Mouse (Mus musculus): ENCODE results near the gene Ephb2. TPM values are rescaled to one million over a fixed set of nuclear protein-coding genes. Genes with fewer than 3 reads are reported as not detected.

Ephb2 gene
- total RNA-seq, 1 experiment from 2014 or later, result not detected

DNA sequence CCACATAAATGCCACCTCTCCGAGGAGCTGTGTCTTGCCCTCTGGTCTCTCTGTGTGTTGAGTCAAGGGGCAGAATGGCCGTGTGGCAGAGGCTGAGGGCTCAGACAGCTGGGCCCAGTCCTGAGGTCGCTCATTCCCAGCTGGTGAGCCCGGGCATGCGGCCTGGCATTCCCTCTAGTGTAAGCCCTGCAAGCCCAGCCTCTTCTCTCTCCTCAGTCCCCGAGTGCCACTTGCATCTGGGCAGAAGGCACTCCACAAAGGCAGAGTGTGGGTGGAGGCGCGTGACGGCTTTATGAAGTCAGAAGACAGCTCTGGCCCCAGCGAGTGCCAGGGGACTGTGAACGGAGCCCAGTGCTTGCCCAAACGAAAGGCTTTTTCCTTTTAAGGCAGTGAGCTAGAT is 145.8 kb downstream of the Ephb2 start:
- no peak for ATAC-seq (ENCODE audit: extremely low read depth, insufficient number of reproducible peaks, low FRiP score, poor library complexity, severe bottlenecking)

DNA sequence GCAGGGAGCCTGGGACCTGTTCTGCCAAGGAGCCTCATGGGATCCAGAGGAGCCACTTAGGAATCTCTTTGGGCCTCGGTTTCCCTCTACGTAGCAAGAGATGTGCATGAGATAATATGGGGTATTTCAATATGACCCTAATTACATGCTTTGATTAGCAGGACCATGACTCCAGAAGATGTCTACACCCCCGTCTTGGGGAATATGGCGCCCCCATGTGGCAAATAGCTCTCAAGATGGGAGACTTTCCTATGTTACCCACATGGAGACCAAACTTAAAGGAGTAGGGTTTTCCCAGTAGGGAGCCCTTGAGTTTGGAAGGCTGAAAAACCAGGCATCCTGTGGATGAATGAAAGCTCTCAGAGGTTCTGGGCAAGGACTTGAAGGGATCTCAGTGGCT is 147.7 kb downstream of the Ephb2 start:
- no peak for ATAC-seq (ENCODE audit: extremely low read depth, insufficient number of reproducible peaks, low FRiP score, poor library complexity, severe bottlenecking)

DNA sequence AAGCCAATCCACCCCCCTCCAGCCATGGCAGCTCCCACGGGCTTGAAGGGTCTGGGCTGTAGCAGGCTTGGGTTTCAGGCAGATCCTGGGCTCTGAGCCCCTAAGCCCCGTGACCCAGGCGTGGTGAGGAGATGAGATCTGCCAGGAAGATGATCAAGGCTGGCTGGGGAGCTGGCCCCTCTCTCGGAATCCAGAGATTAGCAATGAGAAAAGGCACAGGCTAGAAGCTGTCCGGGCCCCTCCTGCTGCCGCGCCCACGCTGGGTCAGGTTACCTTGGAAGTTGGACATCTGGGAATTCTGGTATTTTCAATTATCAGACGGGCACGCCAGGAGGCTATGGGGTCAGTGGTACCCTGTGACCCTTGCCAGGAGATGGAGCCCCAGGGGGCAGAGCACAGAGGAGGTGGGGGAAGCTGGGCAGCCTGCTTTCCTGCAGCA is 150.3 kb downstream of the Ephb2 start:
- no peak for ATAC-seq (ENCODE audit: extremely low read depth, insufficient number of reproducible peaks, low FRiP score, poor library complexity, severe bottlenecking)

DNA sequence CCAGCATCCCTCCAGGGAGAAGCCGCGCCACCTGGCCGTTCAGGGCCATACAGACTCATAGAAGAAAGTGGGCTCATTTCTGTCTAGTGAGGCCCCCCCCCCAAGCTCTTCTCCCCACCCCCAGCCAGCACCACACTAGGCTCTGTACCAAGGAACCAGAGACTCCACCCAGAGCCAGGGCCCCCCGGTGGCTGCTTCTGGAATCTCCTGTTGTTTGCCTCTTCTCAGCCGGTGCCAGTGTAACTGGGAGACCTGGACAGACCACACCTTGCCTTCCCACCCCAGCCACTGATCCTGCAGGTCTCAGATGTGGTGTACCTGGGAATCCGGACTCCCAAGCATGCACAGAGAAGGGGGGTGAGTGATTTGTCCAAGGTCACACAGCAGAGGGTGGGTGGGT is 151.3 kb downstream of the Ephb2 start:
- no peak for ATAC-seq (ENCODE audit: extremely low read depth, insufficient number of reproducible peaks, low FRiP score, poor library complexity, severe bottlenecking)

DNA sequence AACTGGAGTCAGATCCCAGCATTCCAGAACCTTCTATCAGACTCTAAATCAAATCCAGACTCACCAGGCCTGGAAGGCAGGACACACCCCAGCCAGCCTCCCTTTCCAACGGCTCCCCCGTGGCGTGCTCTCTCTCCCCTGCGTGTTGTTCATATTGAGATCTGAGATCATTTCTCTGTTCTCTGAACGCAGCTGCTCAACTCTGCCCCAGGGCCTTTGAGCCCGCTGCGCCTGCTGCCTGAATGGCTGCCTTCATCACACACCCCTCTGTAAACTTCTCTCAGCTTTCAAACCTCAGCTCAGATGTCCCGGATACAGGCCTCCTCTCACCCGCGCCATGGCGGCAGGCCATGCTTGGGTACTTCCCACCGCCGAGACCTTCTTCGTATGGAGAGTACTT is 155.1 kb downstream of the Ephb2 start:
- no peak for ATAC-seq (ENCODE audit: extremely low read depth, insufficient number of reproducible peaks, low FRiP score, poor library complexity, severe bottlenecking)

DNA sequence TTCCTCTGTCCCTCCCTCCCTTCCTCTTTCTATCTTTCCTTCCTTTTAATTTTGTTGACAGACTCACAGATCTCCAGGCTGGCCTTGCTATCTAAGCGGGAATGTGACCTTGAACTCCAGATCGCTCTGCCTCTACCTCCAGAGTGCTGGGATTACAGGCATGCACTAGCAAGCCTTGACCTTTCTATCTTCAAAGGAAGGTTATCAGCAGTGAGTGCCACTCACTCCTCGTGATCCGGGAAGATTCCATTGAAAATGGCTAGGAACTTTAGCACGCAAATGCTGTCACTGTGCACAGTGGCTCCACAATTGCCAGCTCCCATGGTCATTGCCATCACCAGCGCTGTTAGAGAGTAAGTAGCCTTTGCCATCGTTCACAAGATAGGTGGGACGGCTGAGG is 156.6 kb downstream of the Ephb2 start:
- no peak for ATAC-seq (ENCODE audit: extremely low read depth, insufficient number of reproducible peaks, low FRiP score, poor library complexity, severe bottlenecking)

DNA sequence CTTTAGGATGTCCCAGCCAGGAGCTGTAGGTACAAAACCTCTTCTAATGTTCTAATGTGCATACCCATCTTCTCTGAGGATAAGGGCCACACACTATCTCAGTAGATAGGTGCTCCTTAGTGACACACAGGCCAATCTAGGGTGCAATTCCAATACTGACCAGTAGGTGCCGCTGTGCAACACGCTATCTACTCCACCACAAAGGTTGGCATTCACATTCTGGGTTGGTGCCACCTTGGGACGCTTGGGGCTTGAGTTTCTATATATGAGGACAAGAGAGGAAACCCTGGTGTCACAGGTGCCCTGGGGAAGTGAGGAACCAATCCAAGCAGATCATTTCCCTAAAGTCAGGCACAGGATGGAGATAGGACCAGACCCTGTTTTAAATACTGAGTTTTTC is 157.3 kb downstream of the Ephb2 start:
- 0 out of 2 replicates have a peak, but pooled peaks have one; percentile 32 for ATAC-seq (ENCODE audit: extremely low read depth, insufficient number of reproducible peaks, low FRiP score, poor library complexity, severe bottlenecking)

DNA sequence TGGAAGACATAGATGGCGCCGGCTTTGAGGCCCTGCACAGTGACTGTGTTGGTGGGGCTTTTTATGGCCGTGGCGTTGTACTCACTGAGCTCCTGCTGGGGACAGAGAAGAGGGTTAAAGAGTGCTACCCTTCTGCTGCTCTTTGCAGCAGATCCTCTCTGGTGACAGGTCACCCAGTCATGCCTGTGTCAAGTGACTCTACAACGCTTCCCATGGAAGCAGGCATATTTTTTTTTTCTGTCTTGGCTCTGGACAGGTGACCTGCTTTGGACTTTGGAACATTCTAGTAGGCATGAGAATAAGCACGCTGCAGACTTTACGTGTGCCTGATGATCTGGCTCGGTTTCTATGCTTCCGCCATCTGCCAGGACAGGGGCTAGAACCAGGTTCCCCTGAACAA is 160.3 kb downstream of the Ephb2 start:
- no peak for ATAC-seq (ENCODE audit: extremely low read depth, insufficient number of reproducible peaks, low FRiP score, poor library complexity, severe bottlenecking)

DNA sequence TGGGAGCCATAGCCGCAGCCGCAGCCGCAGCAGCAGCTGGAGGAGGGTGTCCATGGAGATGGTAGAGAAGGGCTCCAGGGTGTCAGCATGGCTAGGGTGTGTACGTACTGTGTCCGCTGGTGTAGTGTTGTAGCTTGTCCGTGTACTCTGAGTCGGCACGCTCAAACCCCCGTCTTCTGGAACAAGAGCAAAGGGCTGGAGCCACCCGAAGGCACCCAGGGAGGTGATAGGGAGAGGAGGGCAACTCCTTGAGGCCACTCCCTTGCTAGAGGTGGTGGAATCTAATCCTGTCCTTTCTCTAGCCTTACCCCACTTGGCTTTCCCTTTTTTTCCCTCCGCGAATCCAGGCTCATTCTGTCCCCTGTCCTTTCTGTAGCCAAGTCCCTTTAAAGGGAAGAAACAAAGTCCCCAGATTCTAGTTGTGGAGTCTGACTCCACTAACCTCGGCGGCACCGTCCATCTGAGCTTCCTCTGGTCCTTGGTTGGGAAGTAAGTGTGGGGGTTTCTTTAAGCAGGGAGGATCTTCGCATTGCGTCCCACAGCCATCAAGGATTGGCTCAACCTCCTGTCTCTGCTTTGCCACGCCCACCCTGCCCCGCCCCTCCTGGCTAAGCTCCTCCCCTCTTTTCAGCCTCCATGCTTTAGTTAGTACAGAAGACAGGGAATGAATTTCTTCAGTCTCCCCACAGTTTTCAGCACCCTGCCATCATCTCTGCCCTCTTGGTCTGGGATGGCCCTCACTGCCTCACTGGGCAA is 163.3 kb downstream of the Ephb2 start:
- ATAC-seq (ENCODE audit: extremely low read depth, insufficient number of reproducible peaks, low FRiP score, poor library complexity, severe bottlenecking), result no peak

DNA sequence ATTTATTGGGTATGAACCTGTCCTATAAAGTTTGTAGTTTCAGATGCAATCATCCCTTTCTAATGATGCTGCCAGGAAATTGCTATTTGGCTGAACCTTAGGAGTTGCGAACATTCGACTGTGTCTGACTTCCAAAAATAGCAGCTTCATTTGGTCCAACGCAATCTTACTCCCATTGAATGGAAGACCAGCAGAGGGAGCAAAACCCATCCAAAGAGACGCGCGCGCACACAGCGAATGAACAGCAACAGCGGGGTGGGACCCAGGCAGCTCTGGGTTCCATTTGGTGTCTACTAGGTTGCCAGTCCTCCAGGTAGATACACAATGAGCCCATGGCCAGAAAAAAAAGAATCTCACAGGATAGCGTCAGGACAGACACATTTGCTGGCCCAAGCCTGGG is 168.0 kb downstream of the Ephb2 start:
- no peak for ATAC-seq (ENCODE audit: extremely low read depth, insufficient number of reproducible peaks, low FRiP score, poor library complexity, severe bottlenecking)

DNA sequence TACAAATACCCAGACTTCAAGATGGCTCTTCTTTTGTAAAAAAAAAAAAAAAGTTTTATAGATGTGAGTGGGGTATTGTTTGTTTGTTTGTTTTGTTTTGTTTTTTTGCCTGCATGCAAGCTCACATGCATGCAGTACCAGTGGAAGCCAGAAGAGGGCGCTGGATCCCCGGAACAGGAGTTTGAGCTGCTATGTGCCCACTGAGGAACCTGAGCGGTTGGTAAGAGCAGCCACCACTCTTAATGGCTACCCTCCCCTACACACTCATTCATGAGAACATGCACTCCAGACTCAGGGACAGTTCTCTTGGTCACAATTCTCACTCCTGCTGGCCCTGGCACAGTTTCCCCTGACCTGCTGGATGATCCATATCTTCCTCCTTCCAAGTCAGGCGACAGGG is 169.8 kb downstream of the Ephb2 start:
- no peak for ATAC-seq (ENCODE audit: extremely low read depth, insufficient number of reproducible peaks, low FRiP score, poor library complexity, severe bottlenecking)

DNA sequence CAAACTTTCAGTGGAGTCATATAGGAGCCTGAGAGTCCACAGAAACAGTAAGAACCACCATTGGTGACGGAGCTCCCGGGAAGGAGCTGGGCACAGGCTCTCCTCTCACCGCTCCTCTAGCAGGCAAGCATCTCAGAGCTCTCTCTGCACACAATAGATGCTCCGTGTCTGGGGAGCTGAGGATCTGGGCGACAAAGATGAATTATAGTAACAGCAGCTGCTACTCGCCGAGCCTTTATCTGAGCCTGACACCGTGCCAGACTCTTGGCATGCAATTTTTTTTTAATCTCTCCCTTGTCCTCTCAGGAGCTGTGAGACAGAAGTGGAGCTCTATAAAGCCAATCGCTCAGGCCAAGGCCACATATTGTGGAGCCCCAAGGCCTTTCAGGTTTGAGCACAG is 170.7 kb downstream of the Ephb2 start:
- ATAC-seq (ENCODE audit: extremely low read depth, insufficient number of reproducible peaks, low FRiP score, poor library complexity, severe bottlenecking), result no peak

DNA sequence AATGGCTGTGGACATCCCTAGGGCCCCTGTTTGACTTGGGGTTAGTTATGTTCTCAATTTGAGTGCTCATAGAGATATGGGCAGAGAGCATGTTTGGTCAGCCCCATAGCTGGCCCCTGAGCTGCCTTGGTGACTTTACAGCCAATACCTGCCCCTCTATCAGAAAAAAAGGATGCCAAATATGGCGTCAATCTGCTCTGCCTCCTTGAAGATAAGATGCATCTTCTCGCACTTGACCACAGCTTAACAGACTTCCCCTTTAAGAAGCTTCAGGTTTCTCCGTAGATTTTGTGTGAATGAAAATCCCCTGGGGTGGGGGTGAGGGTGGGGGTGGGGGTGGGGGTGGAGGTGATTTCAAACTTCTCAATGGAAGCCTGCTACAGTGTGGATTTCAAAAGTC is 177.9 kb downstream of the Ephb2 start:
- ATAC-seq (ENCODE audit: extremely low read depth, insufficient number of reproducible peaks, low FRiP score, poor library complexity, severe bottlenecking), result no peak

DNA sequence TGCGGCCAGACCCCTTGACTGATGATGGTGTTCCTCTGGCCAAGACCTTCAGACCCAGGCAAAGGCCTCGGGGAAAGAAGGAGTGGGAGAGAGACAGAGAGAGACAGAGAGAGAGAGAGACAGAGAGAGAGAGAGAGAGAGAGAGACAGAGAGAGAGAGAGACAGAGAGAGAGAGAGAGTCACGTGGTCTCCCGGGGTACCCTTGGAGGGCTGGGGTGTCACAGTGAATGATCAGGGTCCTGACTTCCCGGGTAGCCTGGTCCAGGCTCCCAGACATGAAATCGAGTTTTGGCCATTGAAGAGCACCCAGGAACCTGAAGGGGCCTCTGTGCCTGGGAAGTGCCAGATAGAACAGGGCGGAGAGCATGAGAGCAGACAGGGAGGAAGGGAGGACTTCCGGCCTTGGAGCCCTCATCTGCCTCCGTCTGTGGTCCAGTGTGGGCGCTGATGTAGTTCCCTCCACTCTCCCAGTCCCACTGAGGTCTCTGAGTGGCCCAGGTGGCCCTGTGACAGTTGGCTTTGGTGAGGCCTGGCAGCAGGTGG is 182.0 kb downstream of the Ephb2 start:
- ATAC-seq (ENCODE audit: extremely low read depth, insufficient number of reproducible peaks, low FRiP score, poor library complexity, severe bottlenecking), result no peak

DNA sequence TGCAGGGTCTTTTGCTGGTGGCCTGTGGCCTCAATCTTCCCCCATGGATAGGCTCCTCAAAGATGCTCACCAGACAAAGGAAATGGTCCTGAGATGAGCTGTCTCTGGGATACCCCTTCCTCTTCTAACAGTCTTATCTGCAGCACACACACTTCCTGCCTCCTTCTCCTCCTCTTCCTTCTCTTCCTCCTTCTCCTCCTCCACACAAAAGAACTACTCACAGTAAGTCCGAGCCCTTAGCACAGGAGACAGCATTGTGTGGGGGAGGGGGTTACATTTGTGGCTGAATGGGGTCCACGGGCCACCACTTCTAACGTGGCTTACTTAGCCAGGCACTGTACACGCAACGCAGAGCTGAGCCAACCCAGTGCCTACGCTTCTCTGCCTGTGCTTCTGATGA is 182.8 kb downstream of the Ephb2 start:
- no peak for ATAC-seq (ENCODE audit: extremely low read depth, insufficient number of reproducible peaks, low FRiP score, poor library complexity, severe bottlenecking)

DNA sequence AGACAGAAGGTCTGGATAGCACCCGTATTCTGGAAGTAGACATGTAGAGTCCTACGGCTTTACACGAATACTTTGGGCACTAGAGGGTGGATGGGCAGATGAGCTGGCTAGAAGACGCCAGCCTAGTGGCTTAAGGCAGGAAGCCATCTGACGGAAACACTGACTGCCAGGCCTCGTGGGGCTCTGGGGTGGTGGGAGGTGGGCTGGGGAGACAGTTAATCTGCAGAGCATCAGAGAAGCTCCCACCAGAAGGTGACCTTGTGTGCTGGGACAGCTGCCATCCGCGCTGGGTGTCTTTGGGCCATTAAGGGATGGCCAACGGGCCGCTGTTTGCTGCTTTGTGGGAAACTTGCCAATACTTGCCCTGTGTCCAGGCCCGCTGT is 183.3 kb downstream of the Ephb2 start:
- no peak for ATAC-seq (ENCODE audit: extremely low read depth, insufficient number of reproducible peaks, low FRiP score, poor library complexity, severe bottlenecking)

DNA sequence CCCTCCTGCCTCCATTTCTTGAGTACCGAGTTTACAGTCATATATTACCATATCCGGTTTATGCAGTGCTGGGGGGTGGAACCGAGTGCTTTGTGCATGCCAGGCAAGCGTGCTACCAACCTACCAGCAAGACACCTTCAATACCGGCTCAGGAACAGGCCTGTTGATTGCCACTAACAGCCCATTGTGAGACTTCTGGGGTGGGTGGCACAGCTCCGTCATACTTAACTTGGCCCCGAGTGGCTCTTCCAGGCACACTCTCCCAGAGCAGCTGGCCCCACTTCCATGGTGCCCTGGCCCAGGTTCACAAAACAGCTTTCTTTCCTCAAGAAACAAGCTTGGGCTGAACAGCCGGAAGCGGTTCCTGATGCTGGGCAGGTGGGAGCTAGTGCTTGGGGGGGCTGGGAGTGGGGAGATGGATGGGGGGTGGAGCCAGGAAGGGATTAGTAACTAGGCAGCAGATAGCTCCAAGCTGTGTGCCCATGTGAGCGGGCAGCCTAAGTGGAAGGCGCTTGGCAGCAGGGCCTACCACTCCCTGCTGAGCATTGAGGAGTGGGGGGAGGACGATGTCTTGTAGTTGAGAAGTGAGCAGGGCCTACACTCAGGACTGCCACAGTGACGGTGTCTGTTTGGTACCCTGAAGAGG is 183.8 kb downstream of the Ephb2 start:
- ATAC-seq (ENCODE audit: extremely low read depth, insufficient number of reproducible peaks, low FRiP score, poor library complexity, severe bottlenecking), result no peak

DNA sequence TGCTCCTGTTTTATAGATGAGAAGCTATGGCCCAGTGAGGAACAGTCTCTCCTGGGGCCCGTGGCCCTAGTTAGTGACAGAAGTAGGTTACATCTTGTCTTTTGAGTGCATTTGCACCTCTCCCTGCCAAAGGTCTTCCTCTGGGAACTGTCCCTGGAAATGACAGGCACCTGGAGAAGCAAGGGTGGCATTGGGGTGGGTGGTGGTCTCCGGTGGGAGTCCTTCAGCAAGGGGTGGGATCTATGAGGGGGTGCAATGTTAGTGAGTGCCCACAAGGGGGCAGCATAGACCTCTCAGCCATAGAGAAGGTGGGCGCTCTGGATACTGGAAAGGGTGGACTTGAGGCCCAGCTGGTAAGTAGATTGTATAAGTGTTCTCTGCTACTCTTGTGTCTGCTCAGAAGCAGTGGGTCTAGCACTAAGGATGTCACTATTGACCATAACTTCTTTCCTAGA is 184.4 kb downstream of the Ephb2 start:
- ATAC-seq (ENCODE audit: extremely low read depth, insufficient number of reproducible peaks, low FRiP score, poor library complexity, severe bottlenecking), result no peak; the same call in 1 of the 2 replicates

DNA sequence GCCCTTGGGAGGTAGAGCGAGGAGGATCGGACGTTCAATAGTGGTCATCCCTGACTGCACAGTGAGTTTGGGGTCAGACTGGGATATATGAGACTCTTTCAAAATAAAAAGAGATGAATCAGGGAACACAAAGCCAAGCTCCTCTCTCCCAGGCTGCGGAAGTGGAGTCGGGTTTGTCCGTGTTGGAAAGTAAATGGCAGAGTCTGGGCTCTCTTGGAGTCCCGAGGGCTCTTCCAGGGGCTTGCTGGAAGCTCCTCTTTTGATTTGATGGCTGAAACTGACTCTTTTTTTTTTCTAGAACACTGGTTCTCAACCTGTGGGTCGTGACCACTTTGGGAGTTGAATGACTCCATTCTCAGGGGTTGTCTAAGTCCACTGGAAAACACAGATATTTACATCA is 185.5 kb downstream of the Ephb2 start:
- ATAC-seq (ENCODE audit: extremely low read depth, insufficient number of reproducible peaks, low FRiP score, poor library complexity, severe bottlenecking), result no peak

DNA sequence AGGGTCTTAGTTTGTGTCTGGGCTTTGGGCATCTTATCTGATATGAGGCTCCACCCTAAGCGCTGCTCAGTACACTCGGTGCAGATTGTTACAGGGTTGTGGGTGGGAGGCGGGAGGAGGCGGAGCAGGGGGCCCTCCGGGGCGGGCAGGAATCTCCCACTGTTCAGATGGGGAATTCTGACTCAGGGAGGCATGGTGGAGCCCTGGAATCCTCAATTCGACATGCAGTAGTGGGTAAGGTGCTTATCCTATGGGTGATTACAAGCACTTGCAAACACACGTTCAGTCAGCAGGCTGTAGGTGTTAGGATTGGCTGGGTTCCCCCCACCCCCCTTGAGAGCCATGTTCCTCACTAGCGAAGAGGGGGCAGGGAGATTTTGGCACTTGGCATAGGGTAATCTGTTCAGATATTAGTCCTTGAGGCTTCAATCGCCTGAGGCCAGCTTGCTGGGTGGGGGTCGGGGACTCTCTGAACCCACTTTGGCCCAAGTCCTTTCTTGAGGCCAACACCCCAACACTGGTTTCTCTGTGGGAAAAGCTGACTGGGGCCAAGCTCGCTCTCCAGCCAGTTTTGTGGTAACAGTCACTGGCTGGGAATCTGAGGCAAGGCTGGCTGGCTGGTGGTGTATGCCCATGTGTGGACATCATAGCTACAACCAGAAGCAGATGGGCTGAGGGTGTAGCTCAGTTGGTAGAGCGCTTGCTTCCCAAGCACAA is 186.2 kb downstream of the Ephb2 start:
- no peak for ATAC-seq (ENCODE audit: extremely low read depth, insufficient number of reproducible peaks, low FRiP score, poor library complexity, severe bottlenecking)

Measured in neutrophil, adult 5-6 weeks (primary cell).